Mouse (Mus musculus) liver, embryonic 11.5 days (tissue): Measurements from ENCODE around the gene Trpm3. TPM values are rescaled to one million over a fixed set of nuclear protein-coding genes. Genes with fewer than 3 reads are reported as not detected.

Source experiments
- ATAC-seq: fragments of 200-750 bp; cut with Nextera tagmentation; replicated peaks from 2 replicates; pipeline ENCODE4 v1.8.0; 2017; ENCODE audit warnings: moderate number of reproducible peaks, mild to moderate bottlenecking, moderate TSS enrichment, moderate library complexity; ENCODE audit not compliant: low FRiP score
- DNase-seq: peaks from one replicate; pipeline ENCODE4 v3.0.0-alpha.2; 2017; ENCODE audit warnings: low spot score
- H3K27ac ChIP-seq: fragments of 300-500 bp; sonication (generic); 2 replicates; pipeline ENCODE4 v1.5.1; 2014; ENCODE audit warnings: mild to moderate bottlenecking, low read depth, low read length, control low read depth
- H3K27me3 ChIP-seq: fragments of 300-500 bp; sonication (generic); replicated peaks from 2 replicates; pipeline ENCODE4 v1.6.1; 2014; ENCODE audit warnings: low read length, mixed read lengths; ENCODE audit not compliant: control insufficient read depth, insufficient read depth
- H3K36me3 ChIP-seq: fragments of 300-500 bp; sonication (generic); 2 replicates; pipeline ENCODE4 v1.6.1; 2014; ENCODE audit warnings: mild to moderate bottlenecking, low read length, moderate library complexity, mixed read lengths; ENCODE audit not compliant: control insufficient read depth, insufficient read depth
- H3K4me1 ChIP-seq: fragments of 300-500 bp; sonication (generic); replicated peaks from 2 replicates; pipeline ENCODE4 v1.6.1; 2014; ENCODE audit warnings: low read length, mixed read lengths; ENCODE audit not compliant: control insufficient read depth, insufficient read depth
- H3K4me2 ChIP-seq: fragments of 300-500 bp; sonication (generic); 2 replicates; pipeline ENCODE4 v1.6.1; 2014; ENCODE audit warnings: mild to moderate bottlenecking, control low read depth, moderate library complexity
- H3K4me3 ChIP-seq: fragments of 300-500 bp; sonication (generic); 2 replicates; pipeline ENCODE4 v1.5.1; 2014; ENCODE audit warnings: low read depth, low read length, control low read depth
- H3K9ac ChIP-seq: fragments of 300-500 bp; sonication (generic); 2 replicates; pipeline ENCODE4 v1.6.1; 2014; ENCODE audit warnings: low read depth, low read length, control low read depth
- H3K9me3 ChIP-seq: fragments of 300-500 bp; sonication (generic); 2 replicates; pipeline ENCODE4 v1.6.1; 2016; ENCODE audit warnings: low read length, inconsistent platforms, mixed read lengths; ENCODE audit not compliant: control insufficient read depth
- WGBS: fragments of 180-500 bp; shearing (Covaris S2); extraction: QIAGEN DNeasy Blood & Tissue Kit; methylation state at CpG from one replicate; pipeline ENCODE4 v1.1.7; 2014; 5-methylcytosine and 5-hydroxymethylcytosine counted together
- polyA plus RNA-seq: library from polyadenylated mRNA; unstranded; fragments of >200 nt; fragmentation: Nextera tagmentation; extraction: Ambion mirVana; gene quantifications from 2 replicates; pipeline ENCODE4 v1.2.1, GENCODE M21; 2014

Trpm3 gene
- polyA plus RNA-seq, 1 experiment from 2014 or later: 0.26 TPM

- 78% methylated on average over 5 of the region's 5 CpGs for WGBS
- Histone ChIP-seq H3K4me3 (no peak overlapping the region), H3K27me3 (no peaks in the 10 kb centered on the region), H3K9me3 (no peaks in the 10 kb centered on the region), H3K4me2 (no peak overlapping the region), H3K36me3 (no peaks in the 10 kb centered on the region), H3K27ac (no peak overlapping the region), H3K4me1 (no peaks in the 10 kb centered on the region), H3K9ac (no peak overlapping the region)
- no peak for ATAC-seq
- no peak for DNase-seq
Observed at GRCm38 (mm10) chr19:22327226-22327625, 188.4 kb downstream of the Trpm3 start.

GRCm38 (mm10) chr19:22336278-22336677, 197.4 kb downstream of the Trpm3 start:
- Histone ChIP-seq H3K27ac (no peak overlapping the region), H3K27me3 (no peaks in the 10 kb centered on the region), H3K4me2 (no peak overlapping the region), H3K4me3 (no peak overlapping the region), H3K36me3 (no peaks in the 10 kb centered on the region), H3K9ac (no peak overlapping the region), H3K4me1 (no peaks in the 10 kb centered on the region), H3K9me3 (no peaks in the 10 kb centered on the region)
- ATAC-seq (no peak), DNase-seq (no peak)
- WGBS: 86% methylated on average over 3 of the region's 3 CpGs

- Histone ChIP-seq H3K9ac (no peak overlapping the region), H3K4me1 (no peaks in the 10 kb centered on the region), H3K4me2 (no peak overlapping the region), H3K27me3 (no peaks in the 10 kb centered on the region), H3K27ac (no peak overlapping the region), H3K4me3 (no peak overlapping the region), H3K36me3 (no peaks in the 10 kb centered on the region), H3K9me3 (no peaks in the 10 kb centered on the region)
- WGBS: 20% methylated on average over 5 of the region's 5 CpGs
- DNase-seq (no peak), ATAC-seq (no peak)
Observed at GRCm38 (mm10) chr19:22337468-22337867, 198.6 kb downstream of the Trpm3 start.

- ATAC-seq: no peak
- Histone ChIP-seq H3K27me3 (no peaks in the 10 kb centered on the region), H3K4me2 (no peak overlapping the region), H3K9me3 (no peaks in the 10 kb centered on the region), H3K9ac (no peak overlapping the region), H3K4me3 (no peak overlapping the region), H3K36me3 (no peaks in the 10 kb centered on the region), H3K27ac (no peak overlapping the region), H3K4me1 (no peaks in the 10 kb centered on the region)
- 78% methylated on average over 8 of the region's 8 CpGs for WGBS
- DNase-seq: no peak
Observed at GRCm38 (mm10) chr19:22338927-22339326, 200.1 kb downstream of the Trpm3 start.

- no peaks in the 10 kb centered on the region for H3K4me1 ChIP-seq
- H3K27me3 ChIP-seq: no peaks in the 10 kb centered on the region
- no peak for DNase-seq
- no peak overlapping the region for H3K4me2 ChIP-seq
- no peak for ATAC-seq
- H3K9ac ChIP-seq: no peak overlapping the region
- no peak overlapping the region for H3K27ac ChIP-seq
- WGBS: 90% methylated on average over 14 of the region's 14 CpGs
- no peaks in the 10 kb centered on the region for H3K9me3 ChIP-seq
- no peaks in the 10 kb centered on the region for H3K36me3 ChIP-seq
- no peak overlapping the region for H3K4me3 ChIP-seq
Observed at GRCm38 (mm10) chr19:22354037-22354541, 215.2 kb downstream of the Trpm3 start.

GRCm38 (mm10) chr19:22386890-22387289, 248.0 kb downstream of the Trpm3 start:
- Histone ChIP-seq H3K4me2 (no peak overlapping the region), H3K9me3 (no peaks in the 10 kb centered on the region), H3K27me3 (no peaks in the 10 kb centered on the region), H3K4me3 (no peak overlapping the region), H3K27ac (no peak overlapping the region), H3K4me1 (no peaks in the 10 kb centered on the region), H3K9ac (no peak overlapping the region), H3K36me3 (no peaks in the 10 kb centered on the region)
- no peak for DNase-seq
- no peak for ATAC-seq
- 77% methylated on average over 3 of the region's 3 CpGs for WGBS

DNA sequence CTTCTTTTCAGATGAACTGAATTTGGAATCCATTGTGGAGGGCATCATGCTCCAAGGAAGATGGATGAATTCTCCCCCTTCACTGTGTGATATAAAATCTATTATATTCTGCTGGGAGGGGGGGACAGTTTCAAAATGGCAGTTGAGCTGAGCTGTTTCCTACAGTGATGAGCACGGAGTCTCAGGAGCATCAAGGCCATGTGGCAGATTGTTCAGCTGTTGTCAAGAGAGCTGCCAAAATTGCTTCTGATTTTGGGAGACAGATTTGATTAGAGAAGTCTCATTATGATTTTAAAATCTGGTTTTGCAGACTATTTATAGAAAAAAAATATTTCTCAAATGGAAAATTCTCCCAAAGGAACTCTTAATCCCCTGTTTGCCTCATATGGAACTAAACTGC, 255.9 kb downstream of the Trpm3 start:
- Histone ChIP-seq H3K27ac (no peak overlapping the region), H3K9ac (no peak overlapping the region), H3K4me1 (no peaks in the 10 kb centered on the region), H3K27me3 (no peaks in the 10 kb centered on the region), H3K36me3 (no peaks in the 10 kb centered on the region), H3K4me3 (no peak overlapping the region), H3K4me2 (no peak overlapping the region), H3K9me3 (no peaks in the 10 kb centered on the region)
- ATAC-seq (no peak), DNase-seq (no peak)
- 88% methylated on average over 1 of the region's 1 CpGs for WGBS

GRCm38 (mm10) chr19:22404049-22404448, 265.2 kb downstream of the Trpm3 start:
- 91% methylated on average over 3 of the region's 3 CpGs for WGBS
- ATAC-seq: no peak
- no peaks in the 10 kb centered on the region for H3K4me1 ChIP-seq

DNA sequence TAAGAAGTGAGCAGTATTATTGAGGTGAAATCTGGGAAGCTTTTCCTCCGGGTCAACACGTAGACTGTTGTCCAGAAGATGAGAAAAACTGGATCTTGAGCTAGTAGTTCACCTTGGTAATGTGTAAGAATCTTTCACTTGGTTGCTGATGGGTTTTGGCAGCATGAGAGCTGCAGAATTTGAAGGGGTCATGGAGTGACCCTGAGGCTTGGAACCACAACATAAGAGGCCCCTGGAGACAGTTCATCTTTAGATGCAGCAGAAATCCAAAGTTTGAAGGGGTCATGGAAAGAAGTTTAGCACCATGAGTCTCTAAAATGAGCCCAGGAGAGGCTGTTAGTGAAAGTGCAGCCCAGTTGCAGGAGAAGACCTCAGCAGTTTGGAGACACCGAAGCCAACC, 279.4 kb downstream of the Trpm3 start:
- Histone ChIP-seq H3K27ac (no peak overlapping the region), H3K36me3 (no peaks in the 10 kb centered on the region), H3K4me3 (no peak overlapping the region), H3K4me2 (no peak overlapping the region), H3K9me3 (no peaks in the 10 kb centered on the region), H3K4me1 (no peaks in the 10 kb centered on the region), H3K27me3 (no peaks in the 10 kb centered on the region), H3K9ac (no peak overlapping the region)
- 77% methylated on average over 3 of the region's 3 CpGs for WGBS
- DNase-seq: no peak
- ATAC-seq: no peak

More at GRCm38 (mm10) chr19:22404049-22404448, 265.2 kb downstream of the Trpm3 start:
- H3K4me2 ChIP-seq: no peak overlapping the region
- H3K36me3 ChIP-seq: no peaks in the 10 kb centered on the region
- no peak overlapping the region for H3K27ac ChIP-seq
- H3K9me3 ChIP-seq: no peaks in the 10 kb centered on the region
- H3K4me3 ChIP-seq: no peak overlapping the region
- H3K9ac ChIP-seq: no peak overlapping the region
- H3K27me3 ChIP-seq: no peaks in the 10 kb centered on the region
- DNase-seq: no peak
